Mouse (Mus musculus) thymus, postnatal 25 days (tissue): Measurements from ENCODE around the gene Mark1.

Experiments
- DNase-seq: peaks from one replicate; pipeline ENCODE4 v3.0.0; 2022

The Mark1 gene

GRCm38 (mm10) chr1:184882281-184883268, 116.8 kb downstream of the Mark1 start, which contains the start of gene C130074G19Rik:
TSS of gene C130074G19Rik (minus strand) at chr1:184883218.
- peak; percentile 6 for DNase-seq

- no peak for DNase-seq
Observed at GRCm38 (mm10) chr1:184881861-184882260, 117.5 kb downstream of the Mark1 start.

- no peak for DNase-seq
Observed at GRCm38 (mm10) chr1:184881211-184881610, 118.2 kb downstream of the Mark1 start.

- DNase-seq, result no peak
Observed at GRCm38 (mm10) chr1:184878860-184879259, 120.5 kb downstream of the Mark1 start.

GRCm38 (mm10) chr1:184877306-184877705, 122.1 kb downstream of the Mark1 start:
- DNase-seq, result no peak

GRCm38 (mm10) chr1:184873910-184874309, 125.5 kb downstream of the Mark1 start:
- no peak for DNase-seq

- DNase-seq, result no peak
Observed at GRCm38 (mm10) chr1:184872069-184872819, 127.1 kb downstream of the Mark1 start.

GRCm38 (mm10) chr1:184871506-184871905, 127.9 kb downstream of the Mark1 start:
- DNase-seq, result no peak

GRCm38 (mm10) chr1:184870646-184871385, 128.6 kb downstream of the Mark1 start:
- DNase-seq, result no peak

GRCm38 (mm10) chr1:184869939-184870565, 129.3 kb downstream of the Mark1 start:
- no peak for DNase-seq

- DNase-seq, result no peak
Observed at GRCm38 (mm10) chr1:184867640-184868120, 131.7 kb downstream of the Mark1 start.

GRCm38 (mm10) chr1:184864381-184864801, 135.0 kb downstream of the Mark1 start:
- no peak for DNase-seq

GRCm38 (mm10) chr1:184862636-184863035, 136.7 kb downstream of the Mark1 start:
- DNase-seq, result no peak

GRCm38 (mm10) chr1:184861551-184861950, 137.8 kb downstream of the Mark1 start:
- no peak for DNase-seq

GRCm38 (mm10) chr1:184860276-184860675, 139.1 kb downstream of the Mark1 start:
- DNase-seq, result no peak

GRCm38 (mm10) chr1:184858253-184858652, 141.1 kb downstream of the Mark1 start:
- no peak for DNase-seq

- DNase-seq, result no peak
Observed at GRCm38 (mm10) chr1:184857216-184857615, 142.2 kb downstream of the Mark1 start.

- no peak for DNase-seq
Observed at GRCm38 (mm10) chr1:184853922-184854321, 145.4 kb downstream of the Mark1 start.

GRCm38 (mm10) chr1:184853339-184853738, 146.0 kb downstream of the Mark1 start:
- DNase-seq, result peak; percentile 72

- peak; percentile 49 for DNase-seq
Observed at GRCm38 (mm10) chr1:184851741-184852618, 147.4 kb downstream of the Mark1 start.

- DNase-seq, result no peak
Observed at GRCm38 (mm10) chr1:184851166-184851565, 148.2 kb downstream of the Mark1 start.
